Mouse (Mus musculus) kidney, postnatal 4 days (tissue): ENCODE results near the gene Abcc12.

Source experiments
- DNase-seq, 2 experiments: peaks; one replicate each; pipeline ENCODE4 v3.0.0; 2021; ENCODE audit warnings: mixed read lengths in 2 of 2

Gene Abcc12

DNA sequence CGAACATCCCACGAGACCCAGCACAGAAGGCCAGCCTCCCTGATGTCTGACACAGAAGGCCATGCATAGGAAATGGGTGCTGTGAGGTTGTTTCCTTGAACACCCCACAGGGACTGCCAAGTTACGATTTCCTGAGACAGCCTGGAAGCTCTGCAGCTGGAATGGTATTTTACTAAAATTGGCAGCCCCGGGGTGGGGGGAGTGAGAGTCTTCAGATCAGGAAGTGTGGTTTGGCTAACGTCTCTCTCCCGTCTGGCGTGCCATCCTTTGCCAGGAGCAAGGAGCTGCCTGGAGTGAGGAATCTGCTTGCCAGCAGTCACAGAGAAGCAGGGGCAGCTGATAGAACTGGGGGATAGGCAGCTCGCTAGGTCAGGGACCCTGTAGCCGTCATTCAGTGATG lies 2.4 kb downstream of the Abcc12 start:
- DNase-seq = peak; percentile 55 to 70

DNA sequence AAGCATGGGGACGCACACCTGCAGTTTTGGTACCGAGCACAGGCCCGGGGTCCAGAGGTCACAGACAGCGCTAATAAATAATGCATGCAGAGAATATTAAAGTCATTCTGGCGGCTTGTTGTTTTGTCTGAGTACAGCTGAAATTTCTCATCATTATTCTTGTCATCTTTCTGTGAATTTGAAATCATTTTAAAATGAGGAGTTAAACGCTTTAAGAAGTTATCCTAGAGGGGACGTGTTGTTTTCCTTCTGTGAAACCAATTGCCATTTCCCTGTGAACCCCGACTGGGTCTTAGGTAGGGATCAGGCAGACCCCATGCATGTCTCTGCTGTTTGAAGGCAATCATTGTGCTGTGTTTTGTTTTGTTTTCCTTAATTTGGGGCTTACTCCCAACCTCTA lies 2.9 kb downstream of the Abcc12 start:
- peak in 1 of 2 experiments; percentile 14 for DNase-seq

DNA sequence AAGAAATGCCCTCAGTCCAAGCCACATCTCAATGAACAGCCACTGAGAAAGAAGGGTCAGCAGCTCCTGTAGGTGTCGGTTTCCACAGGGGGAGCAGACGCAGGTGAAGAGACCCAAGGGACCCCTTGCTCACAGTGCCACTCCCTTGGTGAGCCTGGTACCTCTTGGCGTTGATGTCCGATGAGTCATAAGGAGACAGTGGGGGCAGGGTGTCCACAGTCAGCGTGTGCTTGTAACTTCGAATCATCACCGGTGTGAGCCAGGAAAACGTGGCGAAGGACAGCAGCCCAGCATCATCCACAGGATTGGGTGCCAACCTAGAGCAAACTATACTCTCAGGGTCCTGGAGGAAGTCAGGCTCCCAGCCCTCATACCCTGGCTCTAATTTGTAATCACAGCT lies 16.8 kb downstream of the Abcc12 start:
- DNase-seq = no peak

DNA sequence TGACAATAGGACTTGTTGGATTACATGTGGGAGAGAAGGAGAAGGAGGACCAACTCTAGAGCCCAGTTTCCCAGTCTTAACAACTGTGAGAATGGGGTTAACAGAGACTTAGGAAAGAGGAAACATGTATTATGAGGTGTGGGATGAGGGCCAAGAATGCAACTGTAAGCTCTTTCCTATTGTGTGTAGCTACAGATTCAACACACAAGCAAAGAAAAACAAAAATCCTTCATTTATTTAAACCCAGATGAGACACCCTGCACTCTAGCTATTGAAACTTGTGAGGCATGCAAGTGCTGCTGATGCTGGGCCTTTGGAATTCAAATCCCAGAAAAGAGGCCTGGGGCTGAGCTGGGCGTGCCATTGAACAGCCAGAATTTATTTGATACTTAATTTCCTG lies 18.7 kb downstream of the Abcc12 start:
- DNase-seq = no peak

DNA sequence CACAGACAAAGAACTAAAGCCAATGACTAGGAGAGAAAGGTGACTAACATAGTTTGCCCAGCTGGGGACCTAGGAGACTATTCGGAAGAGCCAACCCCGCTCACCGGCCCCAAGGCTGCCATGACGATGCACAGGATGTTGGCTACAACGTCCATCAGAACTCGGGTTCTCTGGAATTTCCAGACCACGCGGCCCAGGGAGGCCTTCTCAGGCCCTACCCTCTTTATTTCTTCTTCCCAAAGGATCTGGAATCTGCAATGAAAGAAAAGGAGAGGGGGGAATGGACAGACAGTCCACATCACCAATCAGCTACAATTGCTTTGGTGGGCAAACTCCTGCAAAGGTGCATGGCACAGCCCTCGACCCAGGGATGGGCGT lies 19.8 kb downstream of the Abcc12 start:
- DNase-seq = no peak

DNA sequence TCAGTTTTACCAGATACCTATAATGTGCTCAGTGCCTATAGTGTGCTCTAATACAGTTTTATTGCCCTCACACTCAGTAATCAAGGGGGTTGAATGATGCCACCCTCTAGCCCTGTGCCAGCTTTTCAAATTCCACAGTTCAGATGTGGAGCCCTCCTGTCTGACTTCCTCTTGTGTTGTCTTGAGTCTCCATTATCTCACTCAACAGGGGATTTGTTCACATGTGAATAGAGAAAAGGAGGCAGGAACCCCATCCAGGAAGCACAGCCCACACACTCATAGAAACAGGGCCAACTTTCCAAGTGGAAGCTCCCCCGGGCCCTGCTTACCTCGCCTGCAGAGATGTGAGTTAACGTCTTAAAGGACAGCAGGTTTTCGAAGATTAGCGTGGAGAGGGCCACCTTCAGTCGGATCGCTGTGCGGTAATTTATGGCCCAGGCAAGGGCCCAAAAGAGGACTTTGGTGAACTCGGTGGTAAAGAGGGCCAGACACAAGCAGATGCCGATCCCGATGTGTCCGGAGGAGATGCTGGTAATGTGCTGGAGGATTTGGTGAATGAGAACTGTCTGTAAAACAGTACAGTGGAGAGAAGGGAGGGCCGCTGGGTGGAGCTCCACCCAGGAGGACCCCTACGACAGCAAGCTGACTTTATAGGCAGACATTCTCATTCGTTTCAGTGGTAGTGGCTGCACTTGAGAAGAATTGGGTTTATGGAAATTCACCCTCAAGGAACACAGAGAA lies 20.4 kb downstream of the Abcc12 start:
- DNase-seq = no peak

DNA sequence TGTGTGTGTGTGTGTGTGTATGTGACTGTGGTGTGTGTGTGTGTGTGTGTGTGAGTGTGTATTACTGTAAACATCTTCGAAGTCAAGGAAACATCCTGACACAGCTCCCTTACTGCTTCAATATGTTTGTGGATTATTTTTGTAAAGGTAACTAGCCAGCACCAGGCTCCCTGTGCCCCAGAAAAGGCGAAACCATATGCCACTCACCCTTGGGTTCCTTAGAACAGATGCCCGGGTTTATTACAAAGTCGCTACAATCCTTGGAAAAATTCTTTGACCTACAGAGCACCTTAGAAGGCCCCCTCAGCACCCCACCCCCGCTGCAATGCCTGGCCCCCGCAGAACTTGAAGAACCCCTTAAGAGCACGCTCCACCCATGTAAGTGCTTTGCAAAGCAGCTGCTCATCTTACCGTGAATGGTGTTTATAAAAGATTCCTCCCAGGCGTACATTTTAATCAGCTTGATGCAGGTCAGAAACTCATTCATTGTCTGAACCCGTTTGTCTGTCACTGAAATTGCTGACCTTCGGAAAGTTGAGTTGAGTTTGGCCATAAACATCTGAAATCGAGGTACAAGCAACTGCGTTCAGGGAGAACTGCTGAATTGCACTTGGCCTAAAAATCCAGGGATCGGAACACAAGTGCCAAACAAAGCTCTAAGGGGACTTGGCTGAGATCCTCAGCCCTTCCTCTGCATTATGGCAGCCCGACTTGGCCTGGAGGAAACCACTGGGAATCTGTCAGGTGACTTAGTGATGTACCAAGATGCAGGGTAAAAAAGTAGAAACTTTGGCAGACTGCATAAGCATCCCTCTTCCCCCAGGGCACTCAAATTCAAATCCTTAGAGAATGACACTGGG lies 23.1 kb downstream of the Abcc12 start:
- DNase-seq = no peak

DNA sequence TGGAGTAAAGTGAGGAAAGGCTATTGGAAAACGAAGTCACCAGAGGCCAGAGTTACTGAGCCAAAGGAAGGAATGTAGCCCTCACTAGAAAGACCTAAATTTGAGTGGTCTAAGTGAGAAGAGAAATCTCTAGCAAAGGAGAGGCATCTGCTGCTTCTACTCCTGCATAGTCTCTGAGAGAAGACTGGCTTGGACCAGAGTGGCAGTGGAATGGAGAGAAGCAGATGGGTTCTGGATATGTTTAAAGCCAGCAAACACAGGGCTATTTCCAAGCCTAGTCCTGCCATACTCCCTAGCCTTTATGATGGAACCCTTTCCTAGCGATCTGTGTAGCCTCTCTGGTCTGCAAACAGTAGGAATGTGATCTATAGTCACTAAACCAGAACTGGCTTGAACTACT lies 24.9 kb downstream of the Abcc12 start:
- DNase-seq = no peak

DNA sequence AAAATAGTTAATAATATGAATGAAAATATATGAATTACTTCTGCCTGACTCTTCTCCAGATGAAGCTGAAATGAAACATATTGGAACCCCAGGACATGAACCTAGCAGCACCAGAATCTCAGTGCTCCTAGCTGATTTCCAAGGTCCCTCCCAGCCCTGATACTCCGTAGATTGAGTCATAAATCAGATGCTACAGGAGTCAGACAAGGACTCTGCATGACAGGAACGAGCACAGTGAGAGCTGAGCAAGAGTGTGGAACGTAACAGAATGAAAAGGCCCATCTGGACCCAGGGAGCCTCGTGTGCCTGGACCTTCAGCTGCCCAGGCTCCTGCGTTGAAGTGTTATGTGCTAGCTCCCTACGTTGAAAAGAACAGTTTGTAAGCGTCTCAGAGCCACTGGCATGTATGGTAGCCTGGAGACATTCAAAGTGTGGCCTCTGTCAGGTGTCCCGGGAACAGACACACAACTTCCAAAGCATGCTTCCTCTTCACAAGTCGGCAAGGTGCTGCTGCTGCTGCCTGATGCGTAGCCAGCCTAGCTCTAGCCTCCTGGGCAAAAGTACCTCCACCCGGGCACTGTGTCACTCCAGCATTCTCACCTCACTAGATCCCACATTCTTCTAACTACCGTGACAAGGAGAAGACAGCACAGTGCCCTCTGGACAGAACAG lies 26.1 kb downstream of the Abcc12 start:
- DNase-seq = no peak

DNA sequence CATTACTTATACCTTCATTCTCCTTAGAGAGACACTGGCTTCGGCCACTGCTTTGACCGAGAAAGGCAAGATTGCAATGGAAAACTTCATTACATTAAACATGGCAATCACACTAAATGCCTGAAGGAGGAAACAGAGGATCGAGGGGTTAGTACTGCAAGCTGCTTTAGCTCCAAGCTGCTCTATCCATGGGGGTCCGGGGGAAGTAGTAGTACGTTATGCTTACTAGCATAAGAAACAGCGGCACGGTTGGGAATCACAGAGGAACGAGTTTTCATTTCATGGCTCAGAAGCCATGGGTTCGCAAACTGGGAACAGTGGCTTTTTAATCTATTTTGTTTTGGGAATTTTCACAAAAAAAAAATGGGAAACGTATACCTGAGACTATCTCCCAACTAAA lies 30.0 kb downstream of the Abcc12 start:
- no peak for DNase-seq

DNA sequence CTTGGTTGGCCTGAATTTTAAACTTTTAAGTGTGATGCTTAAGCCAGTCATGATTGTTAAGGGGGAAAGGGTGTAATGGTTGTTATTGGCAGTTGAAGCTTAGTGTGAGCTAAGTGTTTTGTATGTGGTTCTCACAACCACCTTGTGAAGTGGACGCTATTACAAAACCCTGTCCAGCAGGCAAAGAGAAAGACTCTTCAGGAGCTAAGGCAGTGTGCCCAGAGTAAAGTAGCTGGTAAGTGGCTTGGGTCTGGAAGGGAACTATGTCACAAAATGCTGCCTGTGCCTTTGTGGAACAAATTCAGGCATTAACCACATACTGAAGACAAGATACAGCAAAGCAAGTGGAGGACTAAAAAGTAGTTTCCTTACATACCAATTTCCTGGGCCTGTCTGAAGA lies 34.5 kb downstream of the Abcc12 start:
- no peak for DNase-seq

DNA sequence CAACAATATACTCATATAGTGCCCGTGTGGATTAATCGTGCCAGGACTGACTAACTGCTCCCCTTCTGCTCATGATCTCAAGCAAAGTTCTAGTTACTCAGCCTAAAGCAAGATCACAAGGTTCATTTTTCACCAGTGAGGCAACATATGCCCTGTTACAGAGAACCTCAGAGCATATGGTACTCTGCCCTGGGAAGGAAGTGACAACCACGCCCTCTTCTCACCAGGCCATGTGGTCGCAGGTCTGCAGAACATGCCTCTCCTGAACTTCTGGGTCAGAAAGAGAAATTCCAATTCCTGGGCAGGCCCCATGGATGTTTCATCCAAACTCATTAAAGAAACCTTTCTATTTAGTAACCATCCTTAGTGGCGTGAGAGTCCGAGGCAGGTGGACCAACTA lies 39.6 kb downstream of the Abcc12 start:
- DNase-seq = no peak

DNA sequence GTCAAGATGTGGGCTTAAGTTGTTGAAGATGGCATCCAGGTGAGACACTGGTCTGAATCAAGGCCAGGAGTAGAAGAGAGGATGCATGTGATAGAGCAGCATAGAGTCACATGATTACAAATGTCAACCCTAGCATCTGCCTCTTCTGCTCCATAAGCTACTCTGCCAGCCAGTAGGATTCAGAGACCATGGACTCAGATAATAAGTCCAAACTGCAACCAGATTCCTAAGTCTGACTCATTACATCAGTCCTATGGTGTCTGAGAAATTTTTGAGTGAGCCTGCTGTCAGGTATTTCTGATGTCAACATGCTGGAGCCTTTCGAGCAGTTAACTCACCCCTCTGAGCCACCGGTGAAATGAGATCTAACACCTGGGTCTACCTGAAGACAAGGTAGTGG lies 40.1 kb downstream of the Abcc12 start:
- no peak for DNase-seq

DNA sequence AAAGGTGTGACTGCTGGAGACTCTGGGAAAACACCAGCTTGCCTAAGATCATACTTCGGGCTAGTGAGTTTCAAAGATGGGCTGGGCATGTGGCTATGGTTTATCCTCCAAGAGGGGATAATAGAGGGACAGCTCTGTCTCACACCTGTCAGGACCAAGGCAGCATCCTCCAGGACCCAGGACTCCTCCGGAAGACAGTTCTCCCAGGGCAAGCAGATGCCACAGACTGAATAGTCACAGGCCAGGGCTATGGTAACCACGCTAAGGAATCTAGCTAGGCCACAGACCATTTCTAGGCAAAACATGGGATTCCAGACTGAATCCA lies 43.9 kb downstream of the Abcc12 start:
- no peak for DNase-seq

DNA sequence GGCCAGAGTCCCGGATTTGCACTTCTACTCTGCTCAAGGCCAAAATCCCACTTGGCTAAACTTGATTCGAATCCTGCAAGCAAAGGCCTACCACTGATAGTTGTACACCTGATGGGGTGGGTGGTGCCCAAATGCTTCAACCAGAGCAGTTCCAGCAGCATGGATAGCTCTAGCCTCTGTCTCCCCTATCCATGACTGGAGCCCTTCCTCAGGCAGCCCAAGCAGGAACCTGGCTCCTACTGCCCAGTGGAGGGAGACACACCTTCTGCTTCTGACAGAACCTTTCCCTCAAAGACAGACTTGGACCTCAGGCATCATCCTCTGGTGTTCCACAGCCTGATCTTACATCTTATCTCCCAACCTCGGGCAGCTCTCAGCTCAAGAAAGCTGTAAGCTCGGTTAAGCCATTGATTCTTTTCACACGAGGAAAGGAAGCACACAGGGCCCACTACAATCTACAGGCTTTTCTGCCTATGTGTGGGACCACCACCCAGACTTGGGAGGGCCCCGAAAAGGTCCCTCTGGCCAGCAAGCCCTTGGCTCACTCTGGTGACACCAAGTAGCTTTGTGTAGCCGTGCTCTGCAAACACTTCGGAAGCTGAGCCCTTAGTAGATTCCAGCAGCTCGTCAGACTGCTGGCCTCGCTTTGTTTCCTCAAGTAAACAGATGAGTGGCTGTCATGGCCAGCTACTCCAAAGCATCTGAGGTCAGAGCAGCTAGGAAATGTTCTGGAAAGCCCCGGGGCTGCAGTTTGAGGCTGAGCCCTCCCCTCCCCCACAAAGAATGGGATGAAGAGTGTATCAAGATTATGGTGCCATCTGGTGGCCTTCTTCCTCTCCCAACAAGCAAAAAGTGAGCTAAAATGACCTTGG lies 44.5 kb downstream of the Abcc12 start:
- peak; percentile 75 to 85 for DNase-seq

DNA sequence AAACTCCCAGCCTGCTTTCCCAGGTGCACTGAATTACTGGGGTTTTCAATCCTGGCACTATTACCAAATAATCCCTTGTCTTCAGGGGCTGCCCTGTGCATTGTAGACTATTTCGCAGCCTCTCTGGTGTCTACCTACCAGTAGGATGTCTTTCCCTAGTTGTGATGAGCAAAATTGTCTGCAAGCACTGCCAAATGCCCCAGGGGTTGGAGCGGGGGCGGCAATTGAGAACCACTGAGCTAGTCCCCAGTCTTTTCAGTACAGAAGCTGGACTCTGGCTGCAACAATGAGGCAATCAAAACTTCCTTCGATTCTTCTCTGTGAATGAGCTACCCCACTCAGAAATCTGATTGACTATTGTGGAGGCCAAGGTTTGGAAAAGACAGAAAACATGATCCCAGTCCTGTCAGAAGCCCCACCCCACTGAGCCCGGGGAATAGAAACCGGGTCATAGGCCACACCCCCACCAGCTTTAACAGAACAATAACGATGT lies 45.4 kb downstream of the Abcc12 start:
- DNase-seq = no peak

DNA sequence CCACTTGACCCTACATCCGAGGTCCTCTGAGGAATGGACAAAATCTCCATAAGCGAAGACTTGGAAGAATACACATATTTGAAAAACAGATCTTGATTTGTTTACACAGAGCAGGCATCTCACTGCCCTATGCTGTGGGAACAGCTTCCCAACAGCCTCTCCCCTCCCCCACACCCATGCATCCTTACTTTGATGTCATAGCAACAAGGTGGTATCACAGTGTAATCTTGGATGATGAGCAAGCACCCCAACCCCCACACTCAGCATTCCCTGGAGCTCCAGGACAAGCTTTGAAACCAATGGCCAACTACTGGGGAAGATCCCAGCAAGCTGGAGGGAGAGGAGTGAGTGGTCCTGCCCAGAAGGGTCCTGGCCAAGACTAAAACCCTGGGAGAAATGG lies 50.8 kb downstream of the Abcc12 start:
- DNase-seq = no peak

DNA sequence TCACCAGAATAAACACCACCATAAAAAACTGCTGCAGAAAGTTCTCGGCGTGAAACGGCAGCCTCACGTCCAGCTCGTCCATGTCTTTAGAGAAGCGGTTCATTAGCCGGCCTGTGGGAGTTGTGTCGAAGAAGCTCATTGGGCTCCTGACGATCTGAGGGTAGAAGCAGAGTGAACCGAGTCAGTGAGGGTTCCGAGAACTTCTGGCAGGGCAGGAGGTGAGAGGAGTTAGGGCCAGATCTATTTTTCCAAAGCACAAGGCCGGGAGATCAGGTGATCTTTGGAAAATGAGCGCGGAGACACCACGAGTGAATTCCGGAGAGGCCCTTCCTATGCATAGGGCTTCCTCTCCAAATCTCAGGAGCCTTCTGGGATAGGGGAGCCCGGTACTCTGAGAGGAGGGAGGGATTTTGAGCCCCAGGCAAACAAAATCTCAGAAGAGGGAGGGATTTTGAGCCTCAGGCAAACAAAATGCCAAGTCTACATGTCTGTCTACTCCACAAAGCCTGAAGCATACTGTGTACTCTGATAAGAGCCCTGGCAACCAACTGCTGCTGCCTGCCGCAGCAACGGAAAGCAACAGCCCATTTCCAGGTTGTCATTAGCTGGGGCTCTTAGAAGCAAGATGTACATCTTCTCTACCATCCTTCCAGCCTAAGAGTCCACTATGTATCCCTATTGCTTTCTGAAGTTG lies 53.0 kb downstream of the Abcc12 start:
- no peak for DNase-seq

DNA sequence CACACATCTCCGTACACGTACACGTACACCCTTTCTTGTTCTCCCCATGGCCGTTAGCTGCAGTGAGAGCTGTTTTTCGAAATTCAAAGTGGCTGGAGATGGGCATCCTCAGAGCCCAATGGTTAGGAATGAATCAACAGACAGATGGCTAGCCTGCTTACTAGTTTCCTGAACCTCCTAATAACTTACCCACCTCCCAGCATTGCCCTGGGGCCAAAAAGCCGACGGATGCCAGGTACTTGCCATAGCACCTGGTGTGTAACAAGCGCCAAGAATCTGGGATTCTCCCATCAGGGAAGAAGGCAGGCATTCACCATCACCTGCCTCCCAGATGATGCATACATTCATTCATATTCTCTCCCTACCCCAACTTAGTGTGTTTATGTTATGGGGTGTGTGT lies 53.7 kb downstream of the Abcc12 start:
- DNase-seq = no peak

DNA sequence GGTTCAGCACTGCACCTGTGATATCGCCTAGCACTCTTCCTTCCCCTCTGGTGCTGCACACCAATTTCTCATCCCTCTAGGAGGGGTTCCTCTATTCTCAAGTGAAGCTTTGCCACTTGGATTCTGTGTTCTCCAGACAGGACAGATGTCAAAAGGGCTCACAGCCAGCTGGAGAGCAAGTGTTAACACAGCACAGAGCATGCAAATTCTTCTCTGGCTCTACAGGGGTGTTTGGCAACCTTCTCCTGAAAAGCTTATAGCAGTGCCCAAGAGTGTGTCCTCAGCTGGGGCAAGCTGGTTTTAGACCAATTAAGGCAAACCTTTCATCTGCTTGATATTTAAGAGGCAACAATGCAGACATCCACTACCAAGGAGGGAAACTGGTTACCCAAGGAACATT lies 66.3 kb downstream of the Abcc12 start:
- no peak for DNase-seq

DNA sequence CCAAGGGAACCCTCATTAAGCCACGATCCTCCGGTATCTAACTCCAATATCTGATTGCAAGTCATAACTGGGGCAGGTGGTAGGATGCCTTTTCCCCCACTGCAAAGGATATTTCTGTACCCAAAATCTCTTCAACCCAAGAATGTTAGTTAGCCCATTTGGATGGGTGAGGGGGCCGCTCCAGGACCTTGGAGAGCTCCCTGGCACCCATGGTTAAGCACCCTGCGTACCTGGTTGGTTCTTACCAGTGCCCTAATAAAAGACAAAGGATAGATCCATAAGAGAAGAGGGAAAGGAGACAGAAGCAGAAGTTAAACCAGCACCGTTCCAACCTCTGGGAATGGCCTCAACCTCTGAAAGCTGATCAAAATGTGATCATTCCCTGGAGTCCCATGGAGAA lies 67.6 kb downstream of the Abcc12 start:
- peak; percentile 62 to 65 for DNase-seq

DNA sequence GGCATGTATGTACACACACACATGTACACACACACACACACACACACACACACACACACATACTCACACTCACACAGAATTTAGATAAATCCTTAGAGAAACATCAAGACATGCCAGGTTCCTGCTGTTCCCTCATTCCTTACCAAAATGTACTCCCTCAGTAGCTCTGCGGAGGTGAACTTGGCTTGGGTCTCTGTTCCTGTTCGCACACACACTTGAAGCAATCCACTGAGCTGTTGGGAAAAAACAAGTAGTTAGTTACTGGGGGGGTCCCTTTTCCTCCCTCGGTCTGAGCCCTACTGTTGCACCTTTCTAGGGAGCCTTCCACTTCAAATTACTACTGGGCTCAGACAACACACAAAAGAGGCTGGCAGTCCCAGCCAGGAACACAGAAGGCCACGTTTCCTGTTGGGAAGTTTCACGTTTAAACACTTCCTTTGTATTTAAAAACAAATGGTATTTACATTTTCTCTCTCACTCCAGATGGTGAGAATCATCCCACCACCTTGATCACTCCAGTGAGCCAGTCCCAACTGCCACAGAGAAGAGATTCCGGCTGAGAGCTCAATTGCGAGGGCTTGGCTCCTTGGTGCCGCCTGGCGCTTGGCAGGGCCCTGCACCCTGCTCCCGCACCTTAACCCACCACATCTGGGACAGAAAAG lies 68.2 kb downstream of the Abcc12 start:
- no peak for DNase-seq
